33 mouse cellular contexts compared by ENCODE assay signal in genomic region chr14:10480681-10481080, GRCm38 (mm10).
"Had no signal": no experiment of that assay in that cellular context is flagged by ENCODE, and none has a peak within 500 bp of the region (broad histone marks: within the 10 kb centered on the region; RNA-seq: fewer than 3 reads in every experiment).

No protein-coding gene starts in this region.

- H3K36me3 ChIP-seq: heart, embryonic 10.5 days; heart, embryonic 12.5 days; heart, embryonic 13.5 days; heart, embryonic 15.5 days; hindbrain, embryonic 10.5 days; hindbrain, embryonic 12.5 days; hindbrain, embryonic 13.5 days; hindbrain, embryonic 15.5 days; kidney, embryonic 15.5 days had no signal

- H3K4me1 ChIP-seq: heart, embryonic 10.5 days; heart, embryonic 12.5 days; heart, embryonic 13.5 days; heart, embryonic 15.5 days; hindbrain, embryonic 10.5 days; hindbrain, embryonic 12.5 days; hindbrain, embryonic 13.5 days; hindbrain, embryonic 15.5 days; kidney, embryonic 15.5 days had no signal

- H3K9ac ChIP-seq: heart, embryonic 12.5 days; heart, embryonic 13.5 days; heart, embryonic 15.5 days; hindbrain, embryonic 12.5 days; hindbrain, embryonic 13.5 days; hindbrain, embryonic 14.5 days; hindbrain, embryonic 15.5 days; kidney, embryonic 15.5 days had no signal

- H3K27me3 ChIP-seq: heart, embryonic 12.5 days; heart, embryonic 13.5 days; heart, embryonic 15.5 days; hindbrain, embryonic 12.5 days; hindbrain, embryonic 13.5 days; hindbrain, embryonic 15.5 days; kidney, embryonic 15.5 days had no signal

- DNase-seq: heart, adult 2 months; heart, postnatal 10 days; heart, postnatal 14 days; heart, postnatal 36 days; heart, postnatal 4 days; kidney, adult 11 months; kidney, adult 18-20 months; kidney, adult 2 months; kidney, adult 8-10 months; kidney, adult 9 months; kidney, postnatal 10 days; kidney, postnatal 14 days; kidney, postnatal 25 days; kidney, postnatal 36 days; kidney, postnatal 4 days; layer of hippocampus, adult 9-11 months; layer of hippocampus, postnatal 36 days had no signal

- H3K9me3 ChIP-seq: heart, embryonic 10.5 days; heart, embryonic 12.5 days; heart, embryonic 13.5 days; heart, embryonic 15.5 days; hindbrain, embryonic 10.5 days; hindbrain, embryonic 12.5 days; hindbrain, embryonic 13.5 days; hindbrain, embryonic 15.5 days; kidney, embryonic 15.5 days had no signal

- H3K4me3 ChIP-seq: heart, adult 2 months; heart, embryonic 10.5 days; heart, embryonic 12.5 days; heart, embryonic 13.5 days; heart, embryonic 15.5 days; hindbrain, embryonic 10.5 days; hindbrain, embryonic 12.5 days; hindbrain, embryonic 13.5 days; hindbrain, embryonic 15.5 days; kidney, embryonic 15.5 days; layer of hippocampus, adult 2 months had no signal

- H3K27ac ChIP-seq: heart, adult 2 months; heart, embryonic 10.5 days; heart, embryonic 13.5 days; heart, embryonic 15.5 days; hindbrain, embryonic 10.5 days; hindbrain, embryonic 12.5 days; hindbrain, embryonic 13.5 days; hindbrain, embryonic 14.5 days; hindbrain, embryonic 15.5 days; hindbrain, postnatal 0 days; kidney, embryonic 15.5 days; kidney, postnatal 0 days; layer of hippocampus, adult 2 months had no signal

- H3K4me2 ChIP-seq: heart, embryonic 11.5 days; heart, embryonic 12.5 days; heart, embryonic 13.5 days; heart, embryonic 15.5 days; hindbrain, embryonic 12.5 days; hindbrain, embryonic 13.5 days; hindbrain, embryonic 14.5 days; hindbrain, embryonic 15.5 days; kidney, embryonic 15.5 days had no signal

- ATAC-seq: hindbrain, embryonic 16.5 days; hindbrain, postnatal 0 days; inflammation-experienced regulatory T-cells, adult 6 months had no signal
